Mouse (Mus musculus) bone marrow, adult 2 months (tissue): ENCODE results near the gene Cfap77.

Experiments used
- CTCF ChIP-seq: fragments of 200-500 bp; IDR thresholded peaks from 2 replicates; pipeline ENCODE4 v1.5.1; 2011; ENCODE audit warnings: low read length, control low read depth; ENCODE audit not compliant: control insufficient read depth, insufficient read depth
- POLR2A ChIP-seq: fragments of 200-500 bp; IDR thresholded peaks from 2 replicates; pipeline ENCODE4 v1.6.1; 2011; ENCODE audit warnings: low read depth, mild to moderate bottlenecking, control low read depth, low read length, borderline replicate concordance; ENCODE audit not compliant: control insufficient read depth

- TF ChIP-seq CTCF (no peak), POLR2A (no peak)
Observed at GRCm38 (mm10) chr2:29086026-29086425, 31.2 kb upstream of the Cfap77 start.
